Mouse (Mus musculus) CD8-positive naive resting alpha-beta T cell, adult 57 days (primary cell): ENCODE measurements around the gene Olfr491. TPM values are rescaled to one million over a fixed set of nuclear protein-coding genes. Genes with fewer than 3 reads are reported as not detected.

Source experiments
- total RNA-seq: library from RNA; stranded (reverse); gene quantifications from one replicate; pipeline ENCODE4 v1.2.4, GENCODE M21; 2023

Gene Olfr491
- total RNA-seq: not detected

GRCm38 (mm10) chr7:108313151-108313550, at the start of gene Olfr491:
Olfr491 (plus strand) TSS chr7:108313451.

DNA sequence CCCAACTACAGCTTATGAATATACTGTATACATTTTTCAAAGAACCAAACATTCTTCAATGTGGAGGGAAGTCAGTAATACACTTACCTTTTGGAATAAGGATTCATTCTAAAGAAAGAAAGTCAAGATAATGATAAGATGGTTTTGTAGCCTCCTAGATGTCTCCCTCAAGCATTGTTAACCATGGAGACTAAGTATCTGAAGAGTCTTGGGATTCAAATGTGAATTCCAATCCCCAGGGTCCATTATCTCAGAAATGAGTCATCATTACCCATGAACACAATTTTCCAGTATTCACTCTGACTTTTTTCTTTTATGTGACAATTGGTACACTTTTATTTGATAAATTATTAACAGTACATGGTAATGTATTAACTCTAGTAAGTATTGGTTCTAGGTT, 24.4 kb upstream of the Olfr491 start, which contains the start of gene Olfr490:
Olfr490 (minus strand) TSS at position 101 of the 400 bp plus-strand sequence.

GRCm38 (mm10) chr7:108323574-108323973, 10.3 kb downstream of the Olfr491 start, which contains the start of gene Olfr492:
Olfr492 (minus strand) TSS chr7:108323674.

GRCm38 (mm10) chr7:108346879-108347278, 33.6 kb downstream of the Olfr491 start, which contains the start of gene Olfr493:
Olfr493 (minus strand) TSS chr7:108346979.

DNA sequence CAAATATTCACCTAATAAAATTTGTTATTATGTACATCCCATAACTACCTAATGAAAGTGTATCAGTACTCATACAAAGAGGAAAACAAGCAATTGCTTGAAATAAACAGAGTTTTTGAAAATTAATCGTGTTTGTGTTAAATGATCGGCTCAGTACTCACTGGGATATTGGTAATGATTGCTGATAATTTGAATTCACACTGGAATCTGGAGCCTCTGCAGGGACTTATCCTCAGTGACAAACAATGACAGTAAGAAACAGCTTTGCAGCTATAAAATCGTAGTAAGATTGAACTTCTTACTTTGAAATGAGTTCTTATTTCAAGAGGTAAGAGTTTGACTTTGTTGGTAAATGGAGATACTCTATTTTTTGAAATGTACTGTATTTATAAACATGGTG, 51.8 kb downstream of the Olfr491 start, which contains the start of gene Olfr494:
Olfr494 (plus strand) TSS at position 301 of the 400 bp plus-strand sequence.

Other genes with a start within 250 kb of the Olfr491 start
- not detected for gene Olfr480, start 246.1 kb upstream of the Olfr491 start, total RNA-seq
- gene Olfr481, start 233.6 kb upstream of the Olfr491 start, total RNA-seq: not detected
- 1.3 TPM for gene Olfr482, start 215.9 kb upstream of the Olfr491 start, total RNA-seq
- gene Olfr483, start 212.6 kb upstream of the Olfr491 start, total RNA-seq: not detected
- not detected for gene Olfr484, start 186.0 kb upstream of the Olfr491 start, total RNA-seq
- not detected for gene Olfr485, start 153.6 kb upstream of the Olfr491 start, total RNA-seq
- not detected for gene Olfr486, start 140.7 kb upstream of the Olfr491 start, total RNA-seq
- gene Olfr487, start 98.8 kb upstream of the Olfr491 start, total RNA-seq: not detected
- not detected for gene Olfr488, start 55.1 kb upstream of the Olfr491 start, total RNA-seq
- not detected for gene Olfr490, start 24.5 kb upstream of the Olfr491 start, total RNA-seq
- not detected for gene Olfr492, start 10.2 kb downstream of the Olfr491 start, total RNA-seq
- not detected for gene Olfr493, start 33.5 kb downstream of the Olfr491 start, total RNA-seq
- gene Olfr494, start 51.9 kb downstream of the Olfr491 start, total RNA-seq: not detected
- gene Olfr495, start 79.7 kb downstream of the Olfr491 start, total RNA-seq: not detected
- gene Olfr497, start 107.0 kb downstream of the Olfr491 start, total RNA-seq: not detected
- not detected for gene Olfr498, start 151.9 kb downstream of the Olfr491 start, total RNA-seq
- gene Olfr502, start 211.6 kb downstream of the Olfr491 start, total RNA-seq: not detected
- gene Olfr503, start 231.1 kb downstream of the Olfr491 start, total RNA-seq: not detected